Mouse (Mus musculus): ENCODE data around the gene Trpc4ap.

DNA sequence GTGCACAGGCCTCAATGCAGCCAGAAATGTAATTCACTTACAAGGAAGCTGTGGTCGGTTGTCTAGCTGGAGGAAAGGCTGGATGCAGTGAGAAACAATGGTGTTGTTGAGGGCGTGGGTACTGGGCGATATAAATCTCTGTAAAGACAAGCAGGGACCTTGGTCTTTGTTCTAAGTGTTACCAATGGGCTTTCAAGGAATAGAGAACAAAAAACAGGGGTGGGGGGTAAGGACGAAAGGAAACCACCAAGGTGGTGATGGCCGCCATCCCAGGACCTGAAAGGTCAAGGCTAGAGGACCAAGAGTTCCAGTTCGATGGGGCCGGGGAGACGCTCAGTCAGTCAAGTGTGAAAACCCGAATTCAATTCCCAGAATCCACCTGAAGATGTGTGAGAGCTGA is 45.6 kb upstream of the Trpc4ap start:
- TF ChIP-seq GATA1 (IDR thresholded peaks at IDR 0.05; ENCODE audit: borderline replicate concordance, low read length) (no peak), CTCF (IDR thresholded peaks at IDR 0.05; ENCODE audit: low read depth, low read length) (no peak)

All from G1E (cell line).